Mouse (Mus musculus) small intestine, adult 2 months (tissue): Measurements from ENCODE around the gene Shq1. TPM values are rescaled to one million over a fixed set of nuclear protein-coding genes. Genes with fewer than 3 reads are reported as not detected.

ENCODE experiments used
- H3K27ac ChIP-seq: fragments of 200-500 bp; 2 replicates; pipeline ENCODE4 v1.5.1; 2012; ENCODE audit warnings: low read depth, low read length, control low read depth, inconsistent platforms; ENCODE audit not compliant: insufficient read depth
- H3K27me3 ChIP-seq: fragments of 200-500 bp; 2 replicates; pipeline ENCODE4 v1.6.1; 2012; ENCODE audit warnings: mild to moderate bottlenecking, moderate library complexity, low read length, inconsistent platforms; ENCODE audit not compliant: control insufficient read depth, insufficient read depth
- H3K36me3 ChIP-seq: fragments of 200-500 bp; 2 replicates; pipeline ENCODE4 v1.6.1; 2012; ENCODE audit warnings: mild to moderate bottlenecking, low read length, control low read depth, inconsistent platforms; ENCODE audit not compliant: control insufficient read depth, insufficient read depth
- H3K4me1 ChIP-seq: fragments of 200-500 bp; 2 replicates; pipeline ENCODE4 v1.6.1; 2012; ENCODE audit warnings: low read length, inconsistent platforms, mixed read lengths; ENCODE audit not compliant: control insufficient read depth, insufficient read depth, insufficient read length
- H3K4me3 ChIP-seq: fragments of 200-500 bp; 2 replicates; pipeline ENCODE4 v1.5.1; 2012; ENCODE audit warnings: low read depth, mild to moderate bottlenecking, control low read depth, inconsistent platforms, low read length, moderate library complexity
- CTCF ChIP-seq: fragments of 200-500 bp; IDR thresholded peaks from 2 replicates; pipeline ENCODE4 v1.5.1; 2012; ENCODE audit warnings: low read depth, mild to moderate bottlenecking, control low read depth, inconsistent platforms, low read length, moderate library complexity, mixed read lengths; ENCODE audit not compliant: insufficient replicate concordance, insufficient read length; ENCODE audit errors: extremely low read depth
- POLR2A ChIP-seq: fragments of 200-500 bp; IDR thresholded peaks from 2 replicates; pipeline ENCODE4 v1.6.1; 2012; ENCODE audit warnings: low read depth, mild to moderate bottlenecking, control low read depth, inconsistent platforms, low read length, moderate library complexity
- WGBS: fragments of 180-500 bp; shearing (Covaris S2); methylation state at CpG from one replicate; pipeline ENCODE4 v1.1.7; 2018; 5-methylcytosine and 5-hydroxymethylcytosine counted together
- polyA plus RNA-seq: library from polyadenylated mRNA; depleted of rRNA; stranded (reverse); fragments of >200 nt; gene quantifications from 2 replicates; pipeline ENCODE4 v1.2.3, GENCODE M21; 2012

The Shq1 gene
- polyA plus RNA-seq, 1 experiment = 1.8 TPM

DNA sequence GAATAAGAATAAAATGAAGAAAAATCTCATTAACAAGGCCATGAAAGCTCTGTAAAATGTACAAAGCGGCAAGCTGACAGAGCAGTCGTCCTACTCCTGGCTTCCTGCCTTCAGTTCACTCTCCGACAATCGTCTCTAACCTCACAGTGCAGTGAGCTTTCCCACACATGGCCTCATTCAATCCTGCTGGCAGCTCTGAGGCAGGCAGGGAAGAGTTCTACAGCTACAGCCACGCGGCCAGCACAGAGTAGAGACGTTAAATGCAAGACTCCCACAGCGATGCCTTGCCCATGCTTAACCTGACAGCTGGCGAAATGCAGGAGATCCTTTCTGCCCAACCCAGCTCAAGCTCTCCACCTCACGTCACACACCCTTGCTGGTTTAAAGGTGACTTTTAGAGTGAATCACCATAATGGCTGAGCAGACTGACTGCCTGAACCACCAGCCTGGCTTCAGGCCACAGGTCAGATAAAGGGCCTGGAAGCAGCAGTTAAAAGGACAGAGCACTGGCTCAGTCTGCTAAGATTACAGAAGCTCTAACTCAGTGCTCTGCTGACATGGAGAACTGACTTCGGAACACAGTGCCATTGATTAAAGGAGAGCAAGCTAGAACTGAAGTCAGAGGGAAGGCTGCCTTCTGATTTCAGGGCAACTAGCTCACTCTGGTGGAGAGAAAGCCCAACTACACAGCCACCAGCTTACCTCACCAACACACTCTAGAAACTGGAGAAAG lies 25.3 kb downstream of the Shq1 start:
- H3K27me3 ChIP-seq = no peaks in the 10 kb centered on the region
- no peak overlapping the region for H3K4me3 ChIP-seq
- H3K27ac ChIP-seq = no peak overlapping the region
- peaks cover 3% of the 10 kb centered on the region; the same call in 1 of the 2 replicates for H3K4me1 ChIP-seq
- H3K36me3 ChIP-seq = peaks cover 3% of the 10 kb centered on the region; the same call in 1 of the 2 replicates
- 74% methylated on average over 11 of the region's 11 CpGs for WGBS
- TF ChIP-seq POLR2A = no peak
- TF ChIP-seq CTCF = peak; percentile 43; the same call in 1 of the 2 replicates

GRCm38 (mm10) chr6:100644631-100645030 lies 26.3 kb downstream of the Shq1 start:
- no peak for TF ChIP-seq POLR2A
- no peak for TF ChIP-seq CTCF
- 90% methylated on average over 15 of the region's 15 CpGs for WGBS

DNA sequence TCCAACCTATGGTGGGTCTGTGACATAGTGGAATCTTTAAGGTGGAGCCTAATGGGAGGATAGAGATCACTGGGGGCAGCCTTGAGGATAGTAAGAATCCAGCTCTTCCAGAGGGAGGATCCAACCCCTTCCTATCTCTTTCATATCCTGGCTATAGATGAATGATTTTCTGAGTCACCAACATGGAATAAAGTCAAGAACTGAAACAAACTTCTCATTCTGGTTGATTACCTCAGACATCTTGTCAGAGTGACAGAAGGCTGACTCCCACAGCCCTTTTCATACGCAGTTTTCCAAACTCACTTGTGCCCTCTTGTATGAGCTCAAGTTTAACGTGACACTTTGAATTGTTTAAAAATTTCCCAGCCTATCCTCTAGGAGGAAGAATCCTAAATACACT lies 28.2 kb downstream of the Shq1 start:
- TF ChIP-seq CTCF = no peak
- TF ChIP-seq POLR2A = no peak
- no peak overlapping the region for H3K4me3 ChIP-seq
- H3K4me1 ChIP-seq = peaks cover 3% of the 10 kb centered on the region; the same call in 1 of the 2 replicates
- no peaks in the 10 kb centered on the region for H3K27me3 ChIP-seq
- H3K27ac ChIP-seq = no peak overlapping the region
- 91% methylated on average over 2 of the region's 2 CpGs for WGBS
- H3K36me3 ChIP-seq = peaks cover 3% of the 10 kb centered on the region; the same call in 1 of the 2 replicates

More at GRCm38 (mm10) chr6:100644631-100645030, 26.3 kb downstream of the Shq1 start:
- Histone ChIP-seq H3K4me1 (peaks cover 3% of the 10 kb centered on the region; the same call in 1 of the 2 replicates), H3K27me3 (no peaks in the 10 kb centered on the region), H3K4me3 (no peak overlapping the region), H3K27ac (no peak overlapping the region), H3K36me3 (peaks cover 3% of the 10 kb centered on the region; the same call in 1 of the 2 replicates)

DNA sequence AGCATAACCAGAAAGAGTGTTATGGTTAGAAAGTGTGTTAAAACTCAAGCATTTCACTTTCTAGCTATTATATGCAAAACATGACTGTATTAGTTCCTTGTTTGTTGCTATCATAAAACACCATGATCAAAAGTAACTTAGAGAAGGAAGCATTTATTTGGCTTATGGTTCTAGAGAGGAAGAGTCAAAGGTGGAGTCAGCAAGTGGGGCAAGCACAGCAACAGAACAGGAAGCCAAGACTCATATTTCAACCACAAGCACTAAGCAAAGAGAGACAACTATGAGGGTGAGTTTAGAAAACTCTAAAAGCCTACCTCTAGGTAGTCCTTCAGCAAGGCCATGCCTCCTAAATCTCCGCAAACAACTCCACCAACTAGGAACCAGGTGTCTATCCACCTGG lies 30.4 kb downstream of the Shq1 start:
- H3K27me3 ChIP-seq = no peaks in the 10 kb centered on the region
- 0 out of 2 replicates have a peak, but pooled peaks cover 3% of the 10 kb centered on the region for H3K36me3 ChIP-seq
- WGBS = 95% methylated on average over 1 of the region's 1 CpGs
- H3K4me1 ChIP-seq = peaks cover 3% of the 10 kb centered on the region; the same call in 1 of the 2 replicates
- no peak overlapping the region for H3K27ac ChIP-seq
- no peak overlapping the region for H3K4me3 ChIP-seq
- TF ChIP-seq POLR2A = no peak
- no peak for TF ChIP-seq CTCF

DNA sequence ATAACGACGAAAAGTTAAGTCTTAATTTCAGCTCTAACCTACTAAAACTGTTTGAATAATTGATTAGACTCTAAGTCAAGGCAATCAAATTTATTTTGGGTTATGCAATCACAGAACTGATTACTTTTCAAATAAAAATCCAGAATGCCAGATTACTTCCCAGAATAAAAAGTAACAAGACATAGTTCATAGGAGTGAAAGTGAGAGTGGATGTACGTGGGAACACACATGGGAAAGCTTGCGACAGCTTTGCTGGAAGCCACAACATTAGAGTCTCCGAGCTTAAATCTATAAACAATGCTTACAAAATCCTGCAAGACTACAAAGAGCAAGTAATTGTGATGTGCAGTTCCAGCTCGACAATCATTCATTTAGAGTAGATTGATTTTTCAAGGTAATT lies 41.9 kb downstream of the Shq1 start:
- Histone ChIP-seq H3K27me3 (no peaks in the 10 kb centered on the region), H3K4me1 (no peaks in the 10 kb centered on the region), H3K36me3 (peaks cover 2% of the 10 kb centered on the region), H3K4me3 (no peak overlapping the region), H3K27ac (no peak overlapping the region)
- 61% methylated on average over 6 of the region's 6 CpGs for WGBS
- TF ChIP-seq POLR2A (no peak), CTCF (no peak)

- no peaks in the 10 kb centered on the region for H3K27me3 ChIP-seq
- 55% methylated on average over 3 of the region's 3 CpGs for WGBS
- H3K27ac ChIP-seq = no peak overlapping the region
- peaks cover 2% of the 10 kb centered on the region; the same call in 1 of the 2 replicates for H3K4me1 ChIP-seq
- no peak for TF ChIP-seq CTCF
- TF ChIP-seq POLR2A = no peak
- no peak overlapping the region for H3K4me3 ChIP-seq
- peaks cover 2% of the 10 kb centered on the region for H3K36me3 ChIP-seq
These were observed 42.7 kb downstream of the Shq1 start for GRCm38 (mm10) chr6:100628223-100628622.

DNA sequence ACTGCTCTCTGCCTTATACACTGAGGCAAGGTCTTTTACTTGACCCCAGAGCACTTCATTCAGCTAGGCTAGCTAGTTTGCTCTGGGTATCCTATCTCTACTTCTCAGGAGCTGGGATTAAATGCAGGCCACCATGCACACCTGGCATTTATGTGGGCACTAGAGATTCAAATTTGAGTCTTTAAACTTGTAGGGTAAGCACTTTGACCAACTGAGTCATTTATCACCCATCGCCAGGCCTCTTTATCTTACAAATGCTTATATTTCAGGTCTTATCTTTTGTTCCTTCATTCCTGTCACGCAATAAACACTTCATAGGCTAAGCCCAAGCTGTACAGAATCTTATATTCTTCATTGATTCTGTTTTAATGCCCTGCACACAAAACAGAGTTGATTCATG lies 47.0 kb downstream of the Shq1 start:
- no peaks in the 10 kb centered on the region for H3K27me3 ChIP-seq
- H3K27ac ChIP-seq = no peak overlapping the region
- H3K36me3 ChIP-seq = no peaks in the 10 kb centered on the region; the same call in none of the 2 replicates
- H3K4me3 ChIP-seq = no peak overlapping the region
- TF ChIP-seq CTCF (no peak), POLR2A (no peak)
- 37% methylated on average over 2 of the region's 2 CpGs for WGBS
- H3K4me1 ChIP-seq = peaks cover 2% of the 10 kb centered on the region; the same call in 1 of the 2 replicates
